Mouse (Mus musculus) heart, embryonic 16.5 days (tissue): ENCODE measurements around the gene Uggt1. TPM values are rescaled to one million over a fixed set of nuclear protein-coding genes. Genes with fewer than 3 reads are reported as not detected.
A peak's percentile ranks its signal among the peaks of the same experiment; 100 is the strongest.

Experiments
- ATAC-seq: fragments of 200-750 bp; cut with Nextera tagmentation; replicated peaks from 2 replicates; pipeline ENCODE4 v1.8.0; 2017; ENCODE audit warnings: moderate number of reproducible peaks; ENCODE audit not compliant: insufficient read depth, low FRiP score; ENCODE audit errors: extremely low read depth
- H3K27ac ChIP-seq: fragments of 300-500 bp; sonication (generic); 2 replicates; pipeline ENCODE4 v1.5.1; 2014; ENCODE audit warnings: mild to moderate bottlenecking, low read length, control low read depth, moderate library complexity
- H3K27me3 ChIP-seq: fragments of 300-500 bp; sonication (generic); 2 replicates; pipeline ENCODE4 v1.6.1; 2014; ENCODE audit warnings: low read length, mixed read lengths; ENCODE audit not compliant: control insufficient read depth, insufficient read depth
- H3K36me3 ChIP-seq: fragments of 300-500 bp; sonication (generic); 2 replicates; pipeline ENCODE4 v1.6.1; 2014; ENCODE audit not compliant: control insufficient read depth, insufficient read depth
- H3K4me1 ChIP-seq: fragments of 300-500 bp; sonication (generic); 2 replicates; pipeline ENCODE4 v1.6.1; 2014; ENCODE audit warnings: low read length, mixed read lengths; ENCODE audit not compliant: control insufficient read depth, insufficient read depth
- H3K4me2 ChIP-seq: fragments of 300-500 bp; sonication (generic); 2 replicates; pipeline ENCODE4 v1.6.1; 2014; ENCODE audit warnings: low read depth, mild to moderate bottlenecking, control low read depth, low read length
- H3K4me3 ChIP-seq: fragments of 300-500 bp; sonication (generic); 2 replicates; pipeline ENCODE4 v1.5.1; 2014; ENCODE audit warnings: mild to moderate bottlenecking, control low read depth, low read length
- H3K9ac ChIP-seq: fragments of 300-500 bp; sonication (generic); 2 replicates; pipeline ENCODE4 v1.6.1; 2014; ENCODE audit warnings: low read length, control low read depth
- H3K9me3 ChIP-seq: fragments of 300-500 bp; sonication (generic); replicated peaks from 2 replicates; pipeline ENCODE4 v1.6.1; 2016; ENCODE audit warnings: low read length; ENCODE audit not compliant: control insufficient read depth
- WGBS: fragments of 180-500 bp; shearing (Covaris S2); extraction: QIAGEN DNeasy Blood & Tissue Kit; methylation state at CpG from one replicate; pipeline ENCODE4 v1.1.7; 2014; 5-methylcytosine and 5-hydroxymethylcytosine counted together
- polyA plus RNA-seq: library from polyadenylated mRNA; unstranded; fragments of >200 nt; fragmentation: Nextera tagmentation; extraction: Ambion mirVana; gene quantifications from 2 replicates; pipeline ENCODE4 v1.2.1, GENCODE M21; 2015

The Uggt1 gene
- polyA plus RNA-seq, 1 experiment from 2014 or later: 35.9 TPM

GRCm38 (mm10) chr1:36273288-36273687 is 28.8 kb upstream of the Uggt1 start:
- Histone ChIP-seq H3K36me3 (no peaks in the 10 kb centered on the region), H3K4me3 (peak overlapping the region; percentile 2), H3K4me2 (peak overlapping the region; percentile 28), H3K9ac (peak overlapping the region; percentile 7), H3K9me3 (no peaks in the 10 kb centered on the region), H3K27me3 (no peaks in the 10 kb centered on the region), H3K27ac (peak overlapping the region; percentile 63), H3K4me1 (peaks cover 38% of the 10 kb centered on the region)
- ATAC-seq: peak; percentile 20; the same call in 1 of the 2 replicates
- WGBS: 5% methylated on average over 9 of the region's 9 CpGs

GRCm38 (mm10) chr1:36272546-36272945 is 28.0 kb upstream of the Uggt1 start:
- H3K36me3 ChIP-seq: no peaks in the 10 kb centered on the region
- H3K4me3 ChIP-seq: peak overlapping the region; percentile 2
- 0 out of 2 replicates have a peak, but pooled peaks have one; percentile 25 for ATAC-seq
- peak overlapping the region; percentile 28; the same call in 1 of the 2 replicates for H3K4me2 ChIP-seq
- H3K27ac ChIP-seq: peak overlapping the region; percentile 63
- H3K9ac ChIP-seq: no peak overlapping the region
- no peaks in the 10 kb centered on the region for H3K9me3 ChIP-seq
- H3K4me1 ChIP-seq: peaks cover 38% of the 10 kb centered on the region
- WGBS: 27% methylated on average over 5 of the region's 5 CpGs
- no peaks in the 10 kb centered on the region for H3K27me3 ChIP-seq

GRCm38 (mm10) chr1:36271516-36272230 is 27.2 kb upstream of the Uggt1 start:
- no peaks in the 10 kb centered on the region for H3K27me3 ChIP-seq
- H3K36me3 ChIP-seq: no peaks in the 10 kb centered on the region
- no peak overlapping the region for H3K9ac ChIP-seq
- no peaks in the 10 kb centered on the region for H3K9me3 ChIP-seq
- H3K27ac ChIP-seq: peak overlapping the region; percentile 13
- H3K4me1 ChIP-seq: peaks cover 38% of the 10 kb centered on the region
- no peak for ATAC-seq
- peak overlapping the region; percentile 1; the same call in 1 of the 2 replicates for H3K4me2 ChIP-seq
- 68% methylated on average over 8 of the region's 8 CpGs for WGBS
- no peak overlapping the region for H3K4me3 ChIP-seq

- no peak overlapping the region for H3K4me2 ChIP-seq
- H3K27me3 ChIP-seq: no peaks in the 10 kb centered on the region
- peak overlapping the region; percentile 55 for H3K27ac ChIP-seq
- no peaks in the 10 kb centered on the region for H3K9me3 ChIP-seq
- peak; percentile 41; the same call in 1 of the 2 replicates for ATAC-seq
- 43% methylated on average over 3 of the region's 3 CpGs for WGBS
- H3K9ac ChIP-seq: no peak overlapping the region
- H3K36me3 ChIP-seq: no peaks in the 10 kb centered on the region
- H3K4me1 ChIP-seq: peaks cover 38% of the 10 kb centered on the region
- H3K4me3 ChIP-seq: no peak overlapping the region
These were observed 26.1 kb upstream of the Uggt1 start for GRCm38 (mm10) chr1:36270666-36271065.

- H3K27ac ChIP-seq: no peak overlapping the region
- no peak for ATAC-seq
- peak overlapping the region; percentile 22 for H3K4me3 ChIP-seq
- H3K9me3 ChIP-seq: no peaks in the 10 kb centered on the region
- H3K9ac ChIP-seq: no peak overlapping the region
- H3K27me3 ChIP-seq: no peaks in the 10 kb centered on the region
- H3K4me1 ChIP-seq: peaks cover 38% of the 10 kb centered on the region
- peak overlapping the region; percentile 56 for H3K4me2 ChIP-seq
- 37% methylated on average over 54 of the region's 54 CpGs for WGBS
- no peaks in the 10 kb centered on the region for H3K36me3 ChIP-seq
These were observed 24.7 kb upstream of the Uggt1 start for GRCm38 (mm10) chr1:36269121-36269795.

GRCm38 (mm10) chr1:36267595-36267994 is 23.1 kb upstream of the Uggt1 start:
- WGBS: 97% methylated on average over 3 of the region's 3 CpGs
- no peaks in the 10 kb centered on the region for H3K36me3 ChIP-seq
- no peak overlapping the region for H3K9ac ChIP-seq
- H3K4me3 ChIP-seq: no peak overlapping the region
- no peak for ATAC-seq
- H3K27ac ChIP-seq: no peak overlapping the region
- peaks cover 27% of the 10 kb centered on the region for H3K4me1 ChIP-seq
- no peaks in the 10 kb centered on the region for H3K27me3 ChIP-seq
- no peak overlapping the region for H3K4me2 ChIP-seq
- H3K9me3 ChIP-seq: no peaks in the 10 kb centered on the region

- H3K9ac ChIP-seq: no peak overlapping the region
- no peak overlapping the region for H3K4me2 ChIP-seq
- H3K4me1 ChIP-seq: peaks cover 14% of the 10 kb centered on the region
- no peak for ATAC-seq
- no peaks in the 10 kb centered on the region for H3K27me3 ChIP-seq
- H3K27ac ChIP-seq: no peak overlapping the region
- 65% methylated on average over 6 of the region's 6 CpGs for WGBS
- no peaks in the 10 kb centered on the region for H3K9me3 ChIP-seq
- no peak overlapping the region for H3K4me3 ChIP-seq
- no peaks in the 10 kb centered on the region for H3K36me3 ChIP-seq
These were observed 21.8 kb upstream of the Uggt1 start for GRCm38 (mm10) chr1:36266293-36266692.

GRCm38 (mm10) chr1:36263833-36264488 is 19.4 kb upstream of the Uggt1 start:
- Histone ChIP-seq H3K4me3 (no peak overlapping the region), H3K27me3 (no peaks in the 10 kb centered on the region), H3K4me2 (peak overlapping the region; percentile 43), H3K36me3 (no peaks in the 10 kb centered on the region), H3K9ac (no peak overlapping the region), H3K4me1 (no peaks in the 10 kb centered on the region), H3K27ac (peak overlapping the region; percentile 83), H3K9me3 (0 out of 2 replicates have a peak, but pooled peaks cover 2% of the 10 kb centered on the region)
- ATAC-seq: peak; percentile 34
- WGBS: 47% methylated on average over 13 of the region's 13 CpGs
